Comparison of ENCODE assay signal across 17 mouse cellular contexts in the genomic region with DNA sequence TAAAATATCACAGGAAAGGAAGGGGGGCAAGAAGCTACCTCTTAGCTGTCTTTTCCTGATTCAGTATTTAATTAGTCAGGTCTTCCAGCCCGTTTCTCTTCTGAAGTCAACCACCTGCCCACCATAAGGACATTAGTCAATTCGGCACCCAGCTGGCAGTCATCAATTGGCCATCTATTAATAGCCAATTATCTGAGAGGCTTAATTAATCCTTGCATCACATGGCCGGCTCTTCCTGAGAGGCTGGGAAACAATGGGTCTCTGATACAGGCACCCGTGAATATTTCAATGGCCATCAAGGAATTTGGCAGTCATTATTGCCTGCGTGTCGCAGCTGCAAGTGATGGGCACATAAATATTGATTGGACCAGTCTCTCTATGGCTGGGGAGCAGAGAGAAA. TPM values are rescaled to one million over a fixed set of nuclear protein-coding genes. Genes with fewer than 3 reads are reported as not detected.
DNase-seq lines count a peak whose midpoint lies in the region; ATAC-seq lines count a peak whose summit lies in the region.
"Had no signal": no experiment of that assay in that cellular context is flagged by ENCODE, and none has a peak within 500 bp of the region (broad histone marks: within the 10 kb centered on the region; RNA-seq: fewer than 3 reads in every experiment).

No protein-coding gene starts in this region.

- no peak overlapping the region for H3K27ac ChIP-seq in midbrain, embryonic 11.5 days (ENCODE audit: low read depth, low read length)
- no peak overlapping the region for H3K27ac ChIP-seq in midbrain, embryonic 10.5 days (replicated peaks)
- H3K27ac ChIP-seq in forebrain, embryonic 14.5 days (ENCODE audit: low read depth, low read length) = no peak overlapping the region
- 0 out of 2 replicates have a peak overlapping the region, but pooled peaks have one; percentile 72 for H3K27ac ChIP-seq in midbrain, embryonic 15.5 days
- H3K27ac ChIP-seq: heart, embryonic 10.5 days; liver, embryonic 15.5 days had no signal

- H3K27me3 ChIP-seq in midbrain, embryonic 11.5 days (ENCODE audit: control insufficient read depth, insufficient read depth, low read length) = no peaks in the 10 kb centered on the region
- H3K27me3 ChIP-seq in midbrain, embryonic 10.5 days (ENCODE audit: low read depth, poor library complexity, severe bottlenecking) = no peaks in the 10 kb centered on the region
- no peaks in the 10 kb centered on the region for H3K27me3 ChIP-seq in forebrain, embryonic 14.5 days (replicated peaks; ENCODE audit: control insufficient read depth, insufficient read depth, low read length)
- H3K27me3 ChIP-seq in midbrain, embryonic 15.5 days (replicated peaks) = no peaks in the 10 kb centered on the region
- H3K27me3 ChIP-seq: liver, embryonic 15.5 days had no signal

- peak; percentile 75 for DNase-seq in midbrain, embryonic 11.5 days (ENCODE audit: low spot score, missing footprints)
- no peak for DNase-seq in midbrain, embryonic 10.5 days (ENCODE audit: low spot score)
- DNase-seq in forebrain, embryonic 14.5 days (ENCODE audit: low spot score) = peak; percentile 70
- no peak for DNase-seq in kidney, adult 11 months
- no peak for DNase-seq in T-cell, adult 2 months (ENCODE audit: low spot score)
- no peak for DNase-seq in gastrocnemius, adult 18-20 months (ENCODE audit: low spot score)
- DNase-seq: adrenal gland, postnatal 36 days; cerebellum, postnatal 10 days; gastrocnemius, postnatal 25 days; heart, postnatal 10 days; kidney, adult 8-10 months; kidney, postnatal 25 days; lung, postnatal 10 days had no signal

- no peak overlapping the region for H3K4me2 ChIP-seq in midbrain, embryonic 11.5 days
- no peak overlapping the region for H3K4me2 ChIP-seq in forebrain, embryonic 14.5 days (ENCODE audit: low read length)
- no peak overlapping the region for H3K4me2 ChIP-seq in midbrain, embryonic 15.5 days
- H3K4me2 ChIP-seq: liver, embryonic 15.5 days had no signal

- no peaks in the 10 kb centered on the region for H3K4me1 ChIP-seq in midbrain, embryonic 11.5 days (ENCODE audit: control insufficient read depth, insufficient read depth, low read length)
- H3K4me1 ChIP-seq in midbrain, embryonic 10.5 days = peaks cover 8% of the 10 kb centered on the region
- peaks cover 11% of the 10 kb centered on the region for H3K4me1 ChIP-seq in forebrain, embryonic 14.5 days (ENCODE audit: control insufficient read depth, insufficient read depth, low read length)
- peaks cover 30% of the 10 kb centered on the region for H3K4me1 ChIP-seq in midbrain, embryonic 15.5 days
- H3K4me1 ChIP-seq: liver, embryonic 15.5 days had no signal

- 0 out of 2 replicates have a peak, but pooled peaks have one; percentile 27 for ATAC-seq in midbrain, embryonic 11.5 days (ENCODE audit: low FRiP score)
- ATAC-seq in forebrain, embryonic 14.5 days = peak; percentile 72
- ATAC-seq in midbrain, embryonic 15.5 days (replicated peaks) = no peak

- H3K36me3 ChIP-seq in midbrain, embryonic 11.5 days (ENCODE audit: control insufficient read depth, insufficient read depth, low read length) = no peaks in the 10 kb centered on the region
- H3K36me3 ChIP-seq in midbrain, embryonic 10.5 days = no peaks in the 10 kb centered on the region
- no peaks in the 10 kb centered on the region for H3K36me3 ChIP-seq in forebrain, embryonic 14.5 days (ENCODE audit: control insufficient read depth, insufficient read depth, low read length)
- no peaks in the 10 kb centered on the region for H3K36me3 ChIP-seq in midbrain, embryonic 15.5 days (replicated peaks)
- H3K36me3 ChIP-seq: heart, embryonic 10.5 days; liver, embryonic 15.5 days had no signal

- 65% methylated on average over 6 of the region's 6 CpGs for WGBS in midbrain, embryonic 11.5 days
- WGBS in midbrain, embryonic 10.5 days = 75% methylated on average over 6 of the region's 6 CpGs
- 10% methylated on average over 6 of the region's 6 CpGs for WGBS in forebrain, embryonic 14.5 days
- WGBS in midbrain, embryonic 15.5 days = 31% methylated on average over 6 of the region's 6 CpGs

- H3K9ac ChIP-seq in midbrain, embryonic 11.5 days (ENCODE audit: low read length) = no peak overlapping the region
- no peak overlapping the region for H3K9ac ChIP-seq in forebrain, embryonic 14.5 days (ENCODE audit: low read length)
- H3K9ac ChIP-seq in midbrain, embryonic 15.5 days = no peak overlapping the region
- H3K9ac ChIP-seq: liver, embryonic 15.5 days had no signal

- no peak overlapping the region for H3K4me3 ChIP-seq in midbrain, embryonic 11.5 days (ENCODE audit: low read depth, low read length)
- H3K4me3 ChIP-seq in midbrain, embryonic 10.5 days = no peak overlapping the region
- no peak overlapping the region for H3K4me3 ChIP-seq in forebrain, embryonic 14.5 days (ENCODE audit: low read depth, low read length)
- H3K4me3 ChIP-seq in midbrain, embryonic 15.5 days = no peak overlapping the region
- H3K4me3 ChIP-seq: heart, embryonic 10.5 days; liver, embryonic 15.5 days had no signal

- H3K9me3 ChIP-seq in midbrain, embryonic 11.5 days (ENCODE audit: control insufficient read depth, low read length) = no peaks in the 10 kb centered on the region
- H3K9me3 ChIP-seq in midbrain, embryonic 10.5 days (replicated peaks) = no peaks in the 10 kb centered on the region
- no peaks in the 10 kb centered on the region for H3K9me3 ChIP-seq in forebrain, embryonic 14.5 days (replicated peaks; ENCODE audit: control insufficient read depth, low read length)
- no peaks in the 10 kb centered on the region for H3K9me3 ChIP-seq in midbrain, embryonic 15.5 days
- H3K9me3 ChIP-seq: heart, embryonic 10.5 days; liver, embryonic 15.5 days had no signal

RNA-seq across cellular contexts. Expression of a gene that starts 10.4 kb away (rescaled TPM):
- polyA plus RNA-seq in midbrain, embryonic 11.5 days (2014; fragmentation: Nextera tagmentation; extraction: Ambion mirVana) = 4.2 and 4.7 TPM in 2 replicates
- polyA plus RNA-seq in midbrain, embryonic 10.5 days (2016; fragmentation: Nextera tagmentation; extraction: Ambion mirVana) = 1.8 and 3.8 TPM in 2 replicates
- polyA plus RNA-seq in forebrain, embryonic 14.5 days (2014; fragmentation: Nextera tagmentation; extraction: Ambion mirVana) = 7.1 and 9.4 TPM in 2 replicates
- 21.7 and 23.7 TPM in 2 replicates for polyA plus RNA-seq in midbrain, embryonic 15.5 days (2015; fragmentation: Nextera tagmentation; extraction: Ambion mirVana)
- not detected for total RNA-seq in gastrocnemius, adult 18-20 months (2021)
- total RNA-seq: gastrocnemius, postnatal 25 days; megakaryocyte, adult 5-6 weeks had no signal

Comparison
In these comparisons a context has a peak if more than half of its experiments do, and no peak if none do; other contexts are left out.
1. DNase-seq: peak in midbrain, embryonic 11.5 days (single experiment) and forebrain, embryonic 14.5 days (single experiment); none in midbrain, embryonic 10.5 days (single experiment), kidney, adult 11 months (single experiment), T-cell, adult 2 months (single experiment) and gastrocnemius, adult 18-20 months (single experiment).